Mouse (Mus musculus): ENCODE data around the gene Ercc8.

DNA sequence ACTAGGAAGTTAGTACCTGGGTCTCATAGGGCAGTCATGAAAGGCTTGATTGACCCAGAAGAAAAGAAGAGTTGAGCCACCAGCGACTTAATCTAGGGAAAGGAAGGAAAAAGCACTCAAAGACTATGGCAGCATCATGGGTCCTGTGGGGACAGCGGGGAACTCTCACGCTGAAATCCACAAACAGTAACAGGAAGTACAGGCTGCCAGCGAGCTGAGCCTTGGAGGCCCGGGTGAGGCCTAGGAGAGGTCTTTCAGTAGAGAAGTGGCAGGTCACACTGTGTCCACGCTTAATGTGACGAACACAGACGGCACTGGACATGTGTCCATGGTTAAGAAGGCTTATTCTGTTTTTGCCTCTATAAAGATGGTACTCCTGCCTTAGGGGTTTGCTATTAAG, 21.1 kb downstream of the Ercc8 start:
- no peak for TF ChIP-seq CTCF (IDR thresholded peaks at IDR 0.05; ENCODE audit: low read depth)
- TF ChIP-seq EP300 (IDR thresholded peaks at IDR 0.05; ENCODE audit: low read depth): no peak
